Mouse (Mus musculus) forebrain, postnatal 0 days (tissue): ENCODE data around the gene Fam117b. TPM values are rescaled to one million over a fixed set of nuclear protein-coding genes. Genes with fewer than 3 reads are reported as not detected.

Experiments used
- ATAC-seq: fragments of 200-750 bp; cut with Nextera tagmentation; 2 replicates; pipeline ENCODE4 v1.8.0; 2017; ENCODE audit warnings: mild to moderate bottlenecking, moderate library complexity
- DNase-seq: peaks from one replicate; pipeline ENCODE4 v3.0.0-alpha.2; 2015
- H3K27ac ChIP-seq: fragments of 300-500 bp; sonication (generic); 2 replicates; pipeline ENCODE4 v1.5.1; 2014; ENCODE audit warnings: low read depth, mild to moderate bottlenecking, antibody characterized with exemption, low read length, moderate library complexity, mixed read lengths
- H3K27me3 ChIP-seq: fragments of 300-500 bp; sonication (generic); 2 replicates; pipeline ENCODE4 v1.6.1; 2014; ENCODE audit warnings: mild to moderate bottlenecking, low read length, mixed read lengths; ENCODE audit not compliant: insufficient read depth
- H3K36me3 ChIP-seq: fragments of 300-500 bp; sonication (generic); 2 replicates; pipeline ENCODE4 v1.6.1; 2014; ENCODE audit warnings: mild to moderate bottlenecking, moderate library complexity; ENCODE audit not compliant: insufficient read depth
- H3K4me1 ChIP-seq: fragments of 300-500 bp; sonication (generic); 2 replicates; pipeline ENCODE4 v1.6.1; 2014; ENCODE audit warnings: antibody characterized with exemption; ENCODE audit not compliant: insufficient read depth
- H3K4me2 ChIP-seq: fragments of 300-500 bp; sonication (generic); 2 replicates; pipeline ENCODE4 v1.6.1; 2014; ENCODE audit warnings: low read depth, mild to moderate bottlenecking, moderate library complexity
- H3K4me3 ChIP-seq: fragments of 300-500 bp; sonication (generic); 2 replicates; pipeline ENCODE4 v1.5.1; 2014; ENCODE audit warnings: low read depth, low read length, mixed read lengths
- H3K9ac ChIP-seq: fragments of 300-500 bp; sonication (generic); 2 replicates; pipeline ENCODE4 v1.6.1; 2014; ENCODE audit warnings: mild to moderate bottlenecking
- H3K9me3 ChIP-seq: fragments of 300-500 bp; sonication (generic); 2 replicates; pipeline ENCODE4 v1.6.1; 2016; ENCODE audit warnings: low read length
- CTCF ChIP-seq: sonication (generic); IDR thresholded peaks from 2 replicates; pipeline ENCODE4 v1.5.1; 2016; ENCODE audit warnings: antibody characterized with exemption, control low read depth, low read depth
- WGBS: fragments of 180-500 bp; shearing (Covaris S2); extraction: QIAGEN DNeasy Blood & Tissue Kit; methylation state at CpG from one replicate; pipeline ENCODE4 v1.1.7; 2014; 5-methylcytosine and 5-hydroxymethylcytosine counted together
- polyA plus RNA-seq: library from polyadenylated mRNA; unstranded; fragments of >200 nt; fragmentation: Nextera tagmentation; extraction: Ambion mirVana; gene quantifications from 2 replicates; pipeline ENCODE4 v1.2.1, GENCODE M21; 2015
- total RNA-seq: library from RNA; depleted of rRNA; stranded (reverse); fragments of >200 nt; gene quantifications from 2 replicates; pipeline ENCODE4 v1.2.3, GENCODE M21; 2014

Fam117b gene
- total and polyA plus RNA-seq, 2 experiments from 2014 or later = 31.8 to 79.7 TPM

GRCm38 (mm10) chr1:59891185-59891584 is 21.6 kb upstream of the Fam117b start:
- no peaks in the 10 kb centered on the region for H3K36me3 ChIP-seq
- WGBS = 81% methylated on average over 4 of the region's 4 CpGs
- peaks cover 4% of the 10 kb centered on the region; the same call in 1 of the 2 replicates for H3K4me1 ChIP-seq
- TF ChIP-seq CTCF = no peak
- no peaks in the 10 kb centered on the region for H3K27me3 ChIP-seq
- DNase-seq (no peak), ATAC-seq (no peak)
- no peak overlapping the region for H3K27ac ChIP-seq
- no peak overlapping the region for H3K9ac ChIP-seq
- H3K4me3 ChIP-seq = no peak overlapping the region
- H3K4me2 ChIP-seq = no peak overlapping the region
- no peaks in the 10 kb centered on the region for H3K9me3 ChIP-seq

DNA sequence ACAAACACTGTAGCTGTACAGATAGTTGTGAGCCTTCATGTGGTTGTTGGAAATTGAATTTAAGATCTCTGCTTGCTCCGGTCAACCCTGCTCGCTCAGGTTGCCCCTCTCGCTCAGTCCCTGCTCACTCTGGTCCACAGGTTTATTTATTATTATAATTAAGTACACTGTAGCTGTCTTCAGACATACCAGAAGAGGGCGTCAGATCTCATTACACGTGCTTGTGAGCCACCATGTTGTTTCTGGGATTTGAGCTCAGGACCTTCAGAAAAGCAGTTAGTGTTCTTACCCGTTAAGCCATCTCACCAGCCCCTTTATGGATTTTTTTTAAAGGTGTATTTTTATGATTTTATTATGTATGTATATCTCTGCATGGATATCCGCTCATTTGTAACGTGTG is 20.0 kb upstream of the Fam117b start:
- Histone ChIP-seq H3K27ac (no peak overlapping the region), H3K9me3 (no peaks in the 10 kb centered on the region), H3K27me3 (no peaks in the 10 kb centered on the region), H3K9ac (no peak overlapping the region), H3K4me2 (no peak overlapping the region), H3K4me1 (no peaks in the 10 kb centered on the region), H3K4me3 (no peak overlapping the region), H3K36me3 (no peaks in the 10 kb centered on the region)
- ATAC-seq (no peak), DNase-seq (no peak)
- WGBS = 88% methylated on average over 8 of the region's 8 CpGs
- no peak for TF ChIP-seq CTCF

DNA sequence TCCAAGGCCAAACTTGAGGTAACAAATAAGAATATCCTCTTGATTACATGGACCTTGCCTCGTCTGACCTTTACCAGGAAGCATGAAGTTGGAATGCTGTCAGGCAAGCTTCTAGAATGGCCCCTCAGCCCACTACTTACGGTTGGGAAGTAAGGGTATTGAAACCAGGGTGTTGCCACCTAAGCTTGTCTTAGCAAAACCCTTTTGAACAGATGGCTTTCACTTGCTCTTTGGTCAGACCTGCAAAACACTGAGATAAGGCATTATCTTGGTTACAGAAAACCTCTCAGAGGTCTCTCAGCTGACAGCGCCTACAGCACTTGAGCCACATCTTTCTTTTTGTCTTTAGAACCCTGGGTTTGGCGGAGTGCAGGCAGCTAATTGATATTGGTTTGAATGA is 18.8 kb upstream of the Fam117b start:
- Histone ChIP-seq H3K9ac (no peak overlapping the region), H3K27me3 (no peaks in the 10 kb centered on the region), H3K9me3 (no peaks in the 10 kb centered on the region), H3K4me1 (no peaks in the 10 kb centered on the region), H3K4me2 (no peak overlapping the region), H3K36me3 (no peaks in the 10 kb centered on the region), H3K4me3 (no peak overlapping the region), H3K27ac (no peak overlapping the region)
- no peak for ATAC-seq
- 87% methylated on average over 4 of the region's 4 CpGs for WGBS
- DNase-seq = no peak
- TF ChIP-seq CTCF = no peak

GRCm38 (mm10) chr1:59895456-59895855 is 17.4 kb upstream of the Fam117b start:
- Histone ChIP-seq H3K36me3 (no peaks in the 10 kb centered on the region), H3K27ac (no peak overlapping the region), H3K9ac (no peak overlapping the region), H3K27me3 (no peaks in the 10 kb centered on the region), H3K9me3 (no peaks in the 10 kb centered on the region), H3K4me3 (no peak overlapping the region), H3K4me2 (no peak overlapping the region), H3K4me1 (no peaks in the 10 kb centered on the region)
- DNase-seq = no peak
- no peak for TF ChIP-seq CTCF
- no peak for ATAC-seq
- WGBS = 40% methylated on average over 4 of the region's 4 CpGs

DNA sequence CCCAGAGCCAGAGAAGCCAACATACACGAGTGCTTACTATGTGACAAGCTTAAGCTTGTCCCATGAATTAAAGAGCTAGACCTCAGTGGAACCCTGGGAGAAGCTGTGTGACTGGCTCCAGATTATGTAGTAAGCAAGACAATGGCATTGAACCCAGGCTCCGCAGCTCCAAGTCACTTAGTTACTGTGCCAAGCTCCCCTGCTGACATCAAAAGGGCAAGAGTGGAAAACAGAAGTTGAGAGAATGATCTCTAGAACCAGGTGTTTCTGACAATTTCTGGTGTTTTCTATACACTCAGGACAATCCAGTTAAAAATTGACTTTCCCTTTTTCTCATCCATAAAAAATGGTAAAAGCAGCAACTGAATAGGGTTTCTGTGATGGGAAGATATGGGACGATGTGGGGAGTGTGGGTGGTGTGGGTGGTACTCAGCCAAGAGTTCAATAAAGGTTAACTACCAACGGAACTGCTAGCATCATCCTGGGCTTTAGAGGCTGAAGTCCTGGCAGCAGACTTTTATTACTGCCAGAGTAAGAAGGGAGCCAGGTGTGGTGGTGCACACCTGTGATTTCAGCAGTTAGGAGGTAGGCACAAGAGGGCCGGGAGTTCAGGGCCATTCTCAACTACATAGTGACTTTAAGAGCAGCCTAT is 15.5 kb upstream of the Fam117b start:
- ATAC-seq (no peak), DNase-seq (no peak)
- TF ChIP-seq CTCF = no peak
- Histone ChIP-seq H3K4me3 (no peak overlapping the region), H3K27me3 (no peaks in the 10 kb centered on the region), H3K4me2 (no peak overlapping the region), H3K36me3 (no peaks in the 10 kb centered on the region), H3K27ac (no peak overlapping the region), H3K9ac (no peak overlapping the region), H3K4me1 (no peaks in the 10 kb centered on the region), H3K9me3 (no peaks in the 10 kb centered on the region)
- 58% methylated on average over 5 of the region's 5 CpGs for WGBS

GRCm38 (mm10) chr1:59899679-59900078 is 13.1 kb upstream of the Fam117b start:
- Histone ChIP-seq H3K4me1 (no peaks in the 10 kb centered on the region), H3K27ac (no peak overlapping the region), H3K4me2 (no peak overlapping the region), H3K9ac (no peak overlapping the region), H3K27me3 (no peaks in the 10 kb centered on the region), H3K36me3 (no peaks in the 10 kb centered on the region), H3K4me3 (no peak overlapping the region), H3K9me3 (no peaks in the 10 kb centered on the region)
- DNase-seq (no peak), ATAC-seq (no peak)
- TF ChIP-seq CTCF = no peak
- WGBS = 95% methylated on average over 2 of the region's 2 CpGs

DNA sequence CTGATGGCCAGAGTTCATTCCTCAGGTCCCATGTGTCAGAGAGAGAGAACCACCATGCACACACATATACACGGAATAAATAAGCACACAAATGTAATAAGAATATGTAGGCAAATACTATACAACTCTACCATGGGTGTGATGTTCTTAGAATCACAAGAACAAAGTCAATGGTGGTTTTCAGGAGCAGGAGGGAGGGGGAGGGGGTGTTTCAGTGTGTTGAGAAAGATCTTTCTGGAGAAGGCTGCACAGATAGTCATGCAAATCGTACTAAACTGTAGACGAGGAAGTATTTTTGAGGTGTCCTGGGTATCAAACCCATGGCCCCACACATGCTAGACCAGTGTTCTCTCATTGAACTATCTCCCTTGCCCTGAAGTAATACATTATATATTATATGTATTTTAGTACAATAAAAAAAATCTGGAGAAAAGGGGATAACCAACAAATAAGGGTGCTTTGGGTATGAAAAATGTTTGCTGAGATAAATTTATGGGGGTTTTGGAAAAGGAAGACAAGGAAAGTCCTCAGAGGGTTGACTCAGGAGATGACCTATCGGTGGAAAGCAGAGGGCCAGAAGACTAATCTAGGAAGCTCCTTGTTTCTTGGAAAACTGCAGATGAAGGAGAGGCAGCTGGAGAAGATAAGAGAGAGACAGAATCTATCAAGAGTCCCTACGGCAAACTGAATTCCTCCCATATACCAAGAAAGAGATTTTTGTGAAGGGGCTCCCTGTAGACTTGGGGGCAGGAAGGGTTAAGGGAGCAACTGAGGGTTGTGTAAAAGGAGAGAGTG is 11.5 kb upstream of the Fam117b start:
- Histone ChIP-seq H3K27me3 (no peaks in the 10 kb centered on the region), H3K9ac (no peak overlapping the region), H3K27ac (no peak overlapping the region), H3K9me3 (no peaks in the 10 kb centered on the region), H3K4me3 (no peak overlapping the region), H3K36me3 (no peaks in the 10 kb centered on the region), H3K4me1 (no peaks in the 10 kb centered on the region), H3K4me2 (no peak overlapping the region)
- DNase-seq (no peak), ATAC-seq (no peak)
- WGBS = 94% methylated on average over 5 of the region's 5 CpGs
- no peak for TF ChIP-seq CTCF
